Mouse (Mus musculus): ENCODE measurements around the gene Mcidas. TPM values are rescaled to one million over a fixed set of nuclear protein-coding genes. Genes with fewer than 3 reads are reported as not detected.

Mcidas gene
- 0.03 TPM for polyA plus RNA-seq (2021)

- H3K27me3 ChIP-seq = peaks cover 49% of the 10 kb centered on the region
- ChIA-PET CTCF (interaction anchor here (1.4 to 1.5 kb wide), 2 partner anchors 16 to 19 kb away, joined by 3 to 5 read pairs; no protein-coding TSS in a partner anchor), POLR2A (no interaction called here)
- ATAC-seq = no peak
- DNase-seq (ENCODE audit: low read depth, low spot score) = no peak
- TF ChIP-seq CTCF (IDR thresholded peaks at IDR 0.05) = no peak
- in situ Hi-C loops (cut with MboI; ENCODE audit: low pct_unique_long_range_greater_than_20kb) = loop anchor here (25.0 kb wide), 1 partner anchor 706 kb away; the partner anchor contains the start of gene Ankrd55
Measured at GRCm38 (mm10) chr13:112993531-112994152, at the start of gene Mcidas. Gene Mcidas, plus strand, starts transcription at chr13:112993845.

- in situ Hi-C loops (cut with MboI; ENCODE audit: low pct_unique_long_range_greater_than_20kb) = no loop called here
- ATAC-seq (no peak), DNase-seq (ENCODE audit: low read depth, low spot score) (no peak)
- no peaks in the 10 kb centered on the region for H3K27me3 ChIP-seq
- CTCF ChIA-PET = no interaction called here
- no peak for TF ChIP-seq CTCF (IDR thresholded peaks at IDR 0.05)
- POLR2A ChIA-PET = no interaction called here
Measured at GRCm38 (mm10) chr13:112945312-112945711, 48.3 kb upstream of the Mcidas start.

- no peak for DNase-seq (ENCODE audit: low read depth, low spot score)
- H3K27me3 ChIP-seq = no peaks in the 10 kb centered on the region
- no peak for ATAC-seq
- ChIA-PET CTCF (no interaction called here), POLR2A (no interaction called here)
- in situ Hi-C loops (cut with MboI; ENCODE audit: low pct_unique_long_range_greater_than_20kb) = no loop called here
- TF ChIP-seq CTCF (IDR thresholded peaks at IDR 0.05) = no peak
Measured at GRCm38 (mm10) chr13:112945900-112946299, 47.7 kb upstream of the Mcidas start.

- DNase-seq (ENCODE audit: low read depth, low spot score) (no peak), ATAC-seq (no peak)
- ChIA-PET POLR2A (no interaction called here), CTCF (interaction anchor here (1.1 kb wide), 1 partner anchor 8 kb away, joined by 3 read pairs; no protein-coding TSS in a partner anchor)
- TF ChIP-seq CTCF (IDR thresholded peaks at IDR 0.05) = no peak
- in situ Hi-C loops (cut with MboI; ENCODE audit: low pct_unique_long_range_greater_than_20kb) = no loop called here
- H3K27me3 ChIP-seq = no peaks in the 10 kb centered on the region
Measured at GRCm38 (mm10) chr13:112954067-112954466, 39.6 kb upstream of the Mcidas start.

- ATAC-seq (no peak), DNase-seq (ENCODE audit: low read depth, low spot score) (no peak)
- in situ Hi-C loops (cut with MboI; ENCODE audit: low pct_unique_long_range_greater_than_20kb) = no loop called here
- POLR2A ChIA-PET = no interaction called here
- CTCF ChIA-PET = no interaction called here
- H3K27me3 ChIP-seq = no peaks in the 10 kb centered on the region
- TF ChIP-seq CTCF (IDR thresholded peaks at IDR 0.05) = no peak
Measured at GRCm38 (mm10) chr13:112963081-112963480, 30.6 kb upstream of the Mcidas start.

GRCm38 (mm10) chr13:112964421-112964820, 29.2 kb upstream of the Mcidas start:
- ChIA-PET POLR2A (interaction anchor here (0.9 kb wide), 1 partner anchor 10 kb away, joined by 3 read pairs; no protein-coding TSS in a partner anchor), CTCF (no interaction called here)
- ATAC-seq = no peak
- in situ Hi-C loops (cut with MboI; ENCODE audit: low pct_unique_long_range_greater_than_20kb) = no loop called here
- no peaks in the 10 kb centered on the region for H3K27me3 ChIP-seq
- DNase-seq (ENCODE audit: low read depth, low spot score) = no peak
- TF ChIP-seq CTCF (IDR thresholded peaks at IDR 0.05) = no peak

- DNase-seq (ENCODE audit: low read depth, low spot score) (no peak), ATAC-seq (no peak)
- H3K27me3 ChIP-seq = no peaks in the 10 kb centered on the region
- in situ Hi-C loops (cut with MboI; ENCODE audit: low pct_unique_long_range_greater_than_20kb) = no loop called here
- no peak for TF ChIP-seq CTCF (IDR thresholded peaks at IDR 0.05)
- ChIA-PET POLR2A (no interaction called here), CTCF (interaction anchor here (2.1 kb wide), 1 partner anchor 69 kb away, joined by 6 read pairs; no protein-coding TSS in a partner anchor)
Measured at GRCm38 (mm10) chr13:112967267-112967666, 26.4 kb upstream of the Mcidas start.

GRCm38 (mm10) chr13:112976720-112977119, 16.9 kb upstream of the Mcidas start:
- no peak for DNase-seq (ENCODE audit: low read depth, low spot score)
- ChIA-PET POLR2A (no interaction called here), CTCF (interaction anchor here (1.9 kb wide), 1 partner anchor 18 kb away, joined by 5 read pairs; no protein-coding TSS in a partner anchor)
- in situ Hi-C loops (cut with MboI; ENCODE audit: low pct_unique_long_range_greater_than_20kb) = loop anchor here (25.0 kb wide), 1 partner anchor 689 kb away; the partner anchor contains the start of gene Ankrd55
- TF ChIP-seq CTCF (IDR thresholded peaks at IDR 0.05) = no peak
- no peak for ATAC-seq
- peaks cover 14% of the 10 kb centered on the region for H3K27me3 ChIP-seq

GRCm38 (mm10) chr13:112985605-112986450, 7.8 kb upstream of the Mcidas start:
- ChIA-PET POLR2A (interaction anchor here (0.5 to 0.8 kb wide), 2 partner anchors 56 to 1499 kb away, joined by 3 to 4 read pairs; no protein-coding TSS in a partner anchor), CTCF (no interaction called here)
- in situ Hi-C loops (cut with MboI; ENCODE audit: low pct_unique_long_range_greater_than_20kb) = loop anchor here (5.0 to 25.0 kb wide), 2 partner anchors 51 to 699 kb away; partner anchors contain the start of genes Ankrd55 and Cdc20b
- peaks cover 34% of the 10 kb centered on the region for H3K27me3 ChIP-seq
- TF ChIP-seq CTCF (IDR thresholded peaks at IDR 0.05) = no peak
- no peak for DNase-seq (ENCODE audit: low read depth, low spot score)
- no peak for ATAC-seq

GRCm38 (mm10) chr13:112986451-112986950, 7.1 kb upstream of the Mcidas start:
- TF ChIP-seq CTCF (IDR thresholded peaks at IDR 0.05) = no peak
- POLR2A ChIA-PET = interaction anchor here (0.5 to 0.8 kb wide), 2 partner anchors 56 to 1499 kb away, joined by 3 to 4 read pairs; no protein-coding TSS in a partner anchor
- ATAC-seq (no peak), DNase-seq (ENCODE audit: low read depth, low spot score) (no peak)
- H3K27me3 ChIP-seq = peaks cover 31% of the 10 kb centered on the region
- CTCF ChIA-PET = no interaction called here
- in situ Hi-C loops (cut with MboI; ENCODE audit: low pct_unique_long_range_greater_than_20kb) = loop anchor here (5.0 to 25.0 kb wide), 2 partner anchors 51 to 699 kb away; partner anchors contain the start of genes Ankrd55 and Cdc20b

Measured in Patski (cell line).